Mouse (Mus musculus) T-helper 2 cell (primary cell): ENCODE measurements around the gene Sord.

ENCODE experiments used
- in situ Hi-C: fragments of 300-600 bp; cut with MboI, MseI; formaldehyde crosslinking; loops from one replicate; pipeline ENCODE4 v1.15.1; 2025; ENCODE audit warnings: high pct_unique_total_duplicates

The Sord gene

GRCm38 (mm10) chr2:122301081-122301920 lies 66.8 kb downstream of the Sord start:
- in situ Hi-C loops: loop anchor here (10.0 kb wide), 1 partner anchor 226 kb away; no protein-coding TSS in a partner anchor

- in situ Hi-C loops: loop anchor here (10.0 kb wide), 1 partner anchor 227 kb away; no protein-coding TSS in a partner anchor
Measured at GRCm38 (mm10) chr2:122301921-122302573, 67.5 kb downstream of the Sord start.

- in situ Hi-C loops: loop anchor here (10.0 kb wide), 1 partner anchor 228 kb away; no protein-coding TSS in a partner anchor
Measured at GRCm38 (mm10) chr2:122302574-122303241, 68.2 kb downstream of the Sord start.

- in situ Hi-C loops: loop anchor here (10.0 kb wide), 1 partner anchor 230 kb away; no protein-coding TSS in a partner anchor
Measured at GRCm38 (mm10) chr2:122304544-122304943, 70.0 kb downstream of the Sord start.

- in situ Hi-C loops: loop anchor here (10.0 kb wide), 1 partner anchor 230 kb away; no protein-coding TSS in a partner anchor
Measured at GRCm38 (mm10) chr2:122305097-122305892, 70.7 kb downstream of the Sord start.

GRCm38 (mm10) chr2:122306184-122306583 lies 71.6 kb downstream of the Sord start:
- in situ Hi-C loops: loop anchor here (10.0 kb wide), 1 partner anchor 231 kb away; no protein-coding TSS in a partner anchor

- in situ Hi-C loops: loop anchor here (10.0 kb wide), 1 partner anchor 235 kb away; no protein-coding TSS in a partner anchor
Measured at GRCm38 (mm10) chr2:122309647-122310046, 75.1 kb downstream of the Sord start.

- in situ Hi-C loops: no loop called here
Measured at GRCm38 (mm10) chr2:122311561-122311960, 77.0 kb downstream of the Sord start.

GRCm38 (mm10) chr2:122312722-122313417 lies 78.3 kb downstream of the Sord start:
- in situ Hi-C loops: no loop called here

- in situ Hi-C loops: no loop called here
Measured at GRCm38 (mm10) chr2:122313536-122313935, 79.0 kb downstream of the Sord start, which contains the start of gene Duoxa1. Gene Duoxa1, minus strand, starts transcription at chr2:122313730.
